Mouse (Mus musculus): ENCODE measurements around the gene A830018L16Rik. TPM values are rescaled to one million over a fixed set of nuclear protein-coding genes. Genes with fewer than 3 reads are reported as not detected.

The A830018L16Rik gene
- polyA plus RNA-seq (2015; fragmentation: Illumina TruSeq; extraction: RNeasy Lipid Tissue Mini Kit (QIAGEN cat#74804); ENCODE audit: insufficient read depth, low read depth, low replicate concordance), result 1.3 TPM

GRCm38 (mm10) chr1:11413894-11414556, at the start of gene A830018L16Rik:
Gene A830018L16Rik, plus strand, starts transcription at chr1:11414105.

